Mouse (Mus musculus): ENCODE measurements around the gene D130052B06Rik. TPM values are rescaled to one million over a fixed set of nuclear protein-coding genes. Genes with fewer than 3 reads are reported as not detected.

The D130052B06Rik gene
- total and polyA plus RNA-seq, 2 experiments from 2014 or later: not detected

- Histone ChIP-seq H3K9ac (replicated peaks; ENCODE audit: low read length) (no peak overlapping the region), H3K4me2 (ENCODE audit: low read depth, low read length) (no peak overlapping the region), H3K9me3 (ENCODE audit: low read length) (no peaks in the 10 kb centered on the region), H3K27ac (no peak overlapping the region), H3K27me3 (ENCODE audit: insufficient read depth, low read length) (no peaks in the 10 kb centered on the region), H3K4me3 (ENCODE audit: low read length) (no peak overlapping the region), H3K4me1 (ENCODE audit: insufficient read depth, low read length) (no peaks in the 10 kb centered on the region), H3K36me3 (ENCODE audit: insufficient read depth, low read length) (no peaks in the 10 kb centered on the region)
- WGBS: 55% methylated on average over 3 of the region's 3 CpGs
- ATAC-seq: no peak
- no peak for DNase-seq (ENCODE audit: low spot score)
- no peak for TF ChIP-seq CTCF (IDR thresholded peaks at IDR 0.05; ENCODE audit: low read depth)
Measured at GRCm38 (mm10) chr11:33579621-33580020, 19.5 kb upstream of the D130052B06Rik start.

- Histone ChIP-seq H3K4me1 (ENCODE audit: insufficient read depth, low read length) (no peaks in the 10 kb centered on the region), H3K9me3 (ENCODE audit: low read length) (no peaks in the 10 kb centered on the region), H3K4me2 (ENCODE audit: low read depth, low read length) (no peak overlapping the region), H3K36me3 (ENCODE audit: insufficient read depth, low read length) (no peaks in the 10 kb centered on the region), H3K27ac (no peak overlapping the region), H3K9ac (replicated peaks; ENCODE audit: low read length) (no peak overlapping the region), H3K27me3 (ENCODE audit: insufficient read depth, low read length) (no peaks in the 10 kb centered on the region), H3K4me3 (ENCODE audit: low read length) (no peak overlapping the region)
- 81% methylated on average over 6 of the region's 6 CpGs for WGBS
- TF ChIP-seq CTCF (IDR thresholded peaks at IDR 0.05; ENCODE audit: low read depth): no peak
- no peak for DNase-seq (ENCODE audit: low spot score)
- ATAC-seq: no peak
Measured at GRCm38 (mm10) chr11:33586614-33587013, 12.5 kb upstream of the D130052B06Rik start.

GRCm38 (mm10) chr11:33590771-33591170, 8.3 kb upstream of the D130052B06Rik start:
- Histone ChIP-seq H3K27ac (no peak overlapping the region), H3K4me2 (ENCODE audit: low read depth, low read length) (no peak overlapping the region), H3K27me3 (ENCODE audit: insufficient read depth, low read length) (no peaks in the 10 kb centered on the region), H3K4me1 (ENCODE audit: insufficient read depth, low read length) (no peaks in the 10 kb centered on the region), H3K9me3 (ENCODE audit: low read length) (no peaks in the 10 kb centered on the region), H3K4me3 (ENCODE audit: low read length) (no peak overlapping the region), H3K9ac (replicated peaks; ENCODE audit: low read length) (no peak overlapping the region), H3K36me3 (ENCODE audit: insufficient read depth, low read length) (no peaks in the 10 kb centered on the region)
- WGBS: 87% methylated on average over 3 of the region's 3 CpGs
- no peak for ATAC-seq
- TF ChIP-seq CTCF (IDR thresholded peaks at IDR 0.05; ENCODE audit: low read depth): no peak
- no peak for DNase-seq (ENCODE audit: low spot score)

- no peaks in the 10 kb centered on the region for H3K9me3 ChIP-seq (ENCODE audit: low read length)
- TF ChIP-seq CTCF (IDR thresholded peaks at IDR 0.05; ENCODE audit: low read depth): no peak
- H3K4me2 ChIP-seq (ENCODE audit: low read depth, low read length): no peak overlapping the region
- no peak for DNase-seq (ENCODE audit: low spot score)
- WGBS: 85% methylated on average over 4 of the region's 4 CpGs
- no peak overlapping the region for H3K9ac ChIP-seq (replicated peaks; ENCODE audit: low read length)
- ATAC-seq: no peak
- no peak overlapping the region for H3K4me3 ChIP-seq (ENCODE audit: low read length)
- H3K4me1 ChIP-seq (ENCODE audit: insufficient read depth, low read length): no peaks in the 10 kb centered on the region
- no peaks in the 10 kb centered on the region for H3K27me3 ChIP-seq (ENCODE audit: insufficient read depth, low read length)
- no peak overlapping the region for H3K27ac ChIP-seq
- no peaks in the 10 kb centered on the region for H3K36me3 ChIP-seq (ENCODE audit: insufficient read depth, low read length)
Measured at GRCm38 (mm10) chr11:33592826-33593225, 6.3 kb upstream of the D130052B06Rik start.

GRCm38 (mm10) chr11:33596655-33597054, 2.4 kb upstream of the D130052B06Rik start:
- no peak for ATAC-seq
- DNase-seq (ENCODE audit: low spot score): no peak
- Histone ChIP-seq H3K27me3 (ENCODE audit: insufficient read depth, low read length) (no peaks in the 10 kb centered on the region), H3K9ac (replicated peaks; ENCODE audit: low read length) (no peak overlapping the region), H3K4me3 (ENCODE audit: low read length) (no peak overlapping the region), H3K9me3 (ENCODE audit: low read length) (no peaks in the 10 kb centered on the region), H3K27ac (no peak overlapping the region), H3K4me1 (ENCODE audit: insufficient read depth, low read length) (no peaks in the 10 kb centered on the region), H3K4me2 (ENCODE audit: low read depth, low read length) (no peak overlapping the region), H3K36me3 (ENCODE audit: insufficient read depth, low read length) (no peaks in the 10 kb centered on the region)
- WGBS: 77% methylated on average over 4 of the region's 4 CpGs
- no peak for TF ChIP-seq CTCF (IDR thresholded peaks at IDR 0.05; ENCODE audit: low read depth)

GRCm38 (mm10) chr11:33603174-33603573, 4.1 kb downstream of the D130052B06Rik start:
- Histone ChIP-seq H3K4me1 (ENCODE audit: insufficient read depth, low read length) (no peaks in the 10 kb centered on the region), H3K9ac (replicated peaks; ENCODE audit: low read length) (no peak overlapping the region), H3K27ac (no peak overlapping the region), H3K9me3 (ENCODE audit: low read length) (no peaks in the 10 kb centered on the region), H3K4me2 (ENCODE audit: low read depth, low read length) (no peak overlapping the region), H3K4me3 (ENCODE audit: low read length) (no peak overlapping the region), H3K27me3 (ENCODE audit: insufficient read depth, low read length) (no peaks in the 10 kb centered on the region), H3K36me3 (ENCODE audit: insufficient read depth, low read length) (no peaks in the 10 kb centered on the region)
- DNase-seq (ENCODE audit: low spot score): no peak
- WGBS: 84% methylated on average over 2 of the region's 2 CpGs
- ATAC-seq: no peak
- no peak for TF ChIP-seq CTCF (IDR thresholded peaks at IDR 0.05; ENCODE audit: low read depth)

GRCm38 (mm10) chr11:33607784-33608183, 8.7 kb downstream of the D130052B06Rik start:
- no peaks in the 10 kb centered on the region for H3K9me3 ChIP-seq (ENCODE audit: low read length)
- no peak for ATAC-seq
- H3K36me3 ChIP-seq (ENCODE audit: insufficient read depth, low read length): no peaks in the 10 kb centered on the region
- H3K27me3 ChIP-seq (ENCODE audit: insufficient read depth, low read length): no peaks in the 10 kb centered on the region
- no peak overlapping the region for H3K27ac ChIP-seq
- no peak for DNase-seq (ENCODE audit: low spot score)
- H3K9ac ChIP-seq (replicated peaks; ENCODE audit: low read length): no peak overlapping the region
- no peak overlapping the region for H3K4me2 ChIP-seq (ENCODE audit: low read depth, low read length)
- H3K4me3 ChIP-seq (ENCODE audit: low read length): no peak overlapping the region
- TF ChIP-seq CTCF (IDR thresholded peaks at IDR 0.05; ENCODE audit: low read depth): no peak
- 41% methylated on average over 3 of the region's 3 CpGs for WGBS
- no peaks in the 10 kb centered on the region for H3K4me1 ChIP-seq (ENCODE audit: insufficient read depth, low read length)

Data from hindbrain, postnatal 0 days (tissue).